Mouse (Mus musculus) heart, embryonic 15.5 days (tissue): ENCODE results near the gene Bsn. TPM values are rescaled to one million over a fixed set of nuclear protein-coding genes. Genes with fewer than 3 reads are reported as not detected.
"Not testable (repeated sequence)": the region's sequence is repeated elsewhere in the genome, so short reads cannot be mapped to it uniquely, and the experiment has no call there.

Experiments
- ATAC-seq: fragments of 200-750 bp; cut with Nextera tagmentation; replicated peaks from 2 replicates; pipeline ENCODE4 v1.8.0; 2017; ENCODE audit warnings: low read depth, moderate TSS enrichment; ENCODE audit not compliant: insufficient number of reproducible peaks, insufficient read depth, low FRiP score
- H3K27ac ChIP-seq: fragments of 300-500 bp; sonication (generic); 2 replicates; pipeline ENCODE4 v1.5.1; 2015; ENCODE audit warnings: mild to moderate bottlenecking, inconsistent platforms
- H3K27me3 ChIP-seq: fragments of 300-500 bp; sonication (generic); 2 replicates; pipeline ENCODE4 v1.6.1; 2015; ENCODE audit warnings: inconsistent platforms
- H3K36me3 ChIP-seq: fragments of 300-500 bp; sonication (generic); 2 replicates; pipeline ENCODE4 v1.6.1; 2015; ENCODE audit warnings: mild to moderate bottlenecking, inconsistent platforms
- H3K4me1 ChIP-seq: fragments of 300-500 bp; sonication (generic); replicated peaks from 2 replicates; pipeline ENCODE4 v1.6.1; 2015; ENCODE audit warnings: inconsistent platforms
- H3K4me2 ChIP-seq: fragments of 300-500 bp; sonication (generic); 2 replicates; pipeline ENCODE4 v1.6.1; 2015; ENCODE audit warnings: inconsistent platforms, mild to moderate bottlenecking, moderate library complexity
- H3K4me3 ChIP-seq: fragments of 300-500 bp; sonication (generic); 2 replicates; pipeline ENCODE4 v1.5.1; 2015; ENCODE audit warnings: mild to moderate bottlenecking, inconsistent platforms
- H3K9ac ChIP-seq: fragments of 300-500 bp; sonication (generic); 2 replicates; pipeline ENCODE4 v1.6.1; 2015; ENCODE audit warnings: mild to moderate bottlenecking, inconsistent platforms
- H3K9me3 ChIP-seq: fragments of 300-500 bp; sonication (generic); replicated peaks from 2 replicates; pipeline ENCODE4 v1.6.1; 2016; ENCODE audit warnings: inconsistent platforms
- WGBS: fragments of 180-500 bp; shearing (Covaris S2); methylation state at CpG from one replicate; pipeline ENCODE4 v1.1.7; 2015; ENCODE audit warnings: mixed read lengths; 5-methylcytosine and 5-hydroxymethylcytosine counted together
- polyA plus RNA-seq: library from polyadenylated mRNA; unstranded; fragments of >200 nt; fragmentation: Nextera tagmentation; extraction: Ambion mirVana; gene quantifications from 2 replicates; pipeline ENCODE4 v1.2.1, GENCODE M21; 2015

Bsn gene
- polyA plus RNA-seq, 1 experiment from 2014 or later = 0.13 TPM

GRCm38 (mm10) chr9:108196920-108197677 is 6.9 kb upstream of the Bsn start:
- no peak for ATAC-seq
- Histone ChIP-seq H3K9ac (no peak overlapping the region), H3K4me2 (peak overlapping the region; percentile 42), H3K4me1 (peaks cover 19% of the 10 kb centered on the region), H3K9me3 (no peaks in the 10 kb centered on the region), H3K27me3 (no peaks in the 10 kb centered on the region), H3K27ac (no peak overlapping the region), H3K36me3 (no peaks in the 10 kb centered on the region), H3K4me3 (peak overlapping the region; percentile 15; the same call in 1 of the 2 replicates)
- WGBS = 21% methylated on average over 24 of the region's 24 CpGs

GRCm38 (mm10) chr9:108196222-108196621 is 6.0 kb upstream of the Bsn start:
- H3K4me2 ChIP-seq = not testable (repeated sequence)
- 61% methylated on average over 6 of the region's 6 CpGs for WGBS

GRCm38 (mm10) chr9:108189488-108189786 is 747 bp downstream of the Bsn start:
- 45% methylated on average over 5 of the region's 5 CpGs for WGBS
- no peak overlapping the region for H3K27ac ChIP-seq
- ATAC-seq = no peak

More at GRCm38 (mm10) chr9:108196222-108196621, 6.0 kb upstream of the Bsn start:
- not testable (repeated sequence) for ATAC-seq, H3K4me3 ChIP-seq, H3K36me3 ChIP-seq, H3K27me3 ChIP-seq, H3K9ac ChIP-seq, H3K27ac ChIP-seq, H3K9me3 ChIP-seq
- H3K4me1 ChIP-seq = peaks cover 17% of the 10 kb centered on the region

GRCm38 (mm10) chr9:108189023-108189422 is 1.2 kb downstream of the Bsn start:
- Histone ChIP-seq H3K36me3 (no peaks in the 10 kb centered on the region), H3K9me3 (no peaks in the 10 kb centered on the region), H3K9ac (no peak overlapping the region), H3K27ac (no peak overlapping the region), H3K4me1 (peaks cover 13% of the 10 kb centered on the region), H3K27me3 (peaks cover 56% of the 10 kb centered on the region), H3K4me3 (no peak overlapping the region), H3K4me2 (no peak overlapping the region)
- ATAC-seq = no peak
- 72% methylated on average over 7 of the region's 7 CpGs for WGBS

More at GRCm38 (mm10) chr9:108189488-108189786, 747 bp downstream of the Bsn start:
- peaks cover 10% of the 10 kb centered on the region for H3K4me1 ChIP-seq
- peaks cover 56% of the 10 kb centered on the region for H3K27me3 ChIP-seq
- no peaks in the 10 kb centered on the region for H3K36me3 ChIP-seq
- H3K4me3 ChIP-seq = peak overlapping the region; percentile 60
- no peaks in the 10 kb centered on the region for H3K9me3 ChIP-seq
- no peak overlapping the region for H3K9ac ChIP-seq
- peak overlapping the region; percentile 97 for H3K4me2 ChIP-seq

- H3K27me3 ChIP-seq = peaks cover 56% of the 10 kb centered on the region
- no peak overlapping the region for H3K4me3 ChIP-seq
- ATAC-seq = no peak
- no peak overlapping the region for H3K27ac ChIP-seq
- no peak overlapping the region for H3K9ac ChIP-seq
- H3K9me3 ChIP-seq = no peaks in the 10 kb centered on the region
- no peaks in the 10 kb centered on the region for H3K36me3 ChIP-seq
- H3K4me2 ChIP-seq = no peak overlapping the region
- 73% methylated on average over 8 of the region's 8 CpGs for WGBS
- H3K4me1 ChIP-seq = peaks cover 18% of the 10 kb centered on the region
Observed at GRCm38 (mm10) chr9:108188511-108188910, 1.7 kb downstream of the Bsn start.

- Histone ChIP-seq H3K4me1 (peaks cover 18% of the 10 kb centered on the region), H3K27me3 (peaks cover 56% of the 10 kb centered on the region), H3K4me2 (no peak overlapping the region), H3K27ac (no peak overlapping the region), H3K4me3 (no peak overlapping the region), H3K9me3 (no peaks in the 10 kb centered on the region), H3K36me3 (no peaks in the 10 kb centered on the region), H3K9ac (no peak overlapping the region)
- WGBS = 25% methylated on average over 6 of the region's 6 CpGs
- ATAC-seq = no peak
Observed at GRCm38 (mm10) chr9:108187616-108188015, 2.6 kb downstream of the Bsn start.

- peaks cover 46% of the 10 kb centered on the region for H3K27me3 ChIP-seq
- H3K9ac ChIP-seq = no peak overlapping the region
- WGBS = 74% methylated on average over 8 of the region's 8 CpGs
- no peaks in the 10 kb centered on the region for H3K9me3 ChIP-seq
- H3K4me1 ChIP-seq = peaks cover 18% of the 10 kb centered on the region
- no peak for ATAC-seq
- no peak overlapping the region for H3K27ac ChIP-seq
- no peak overlapping the region for H3K4me3 ChIP-seq
- H3K36me3 ChIP-seq = no peaks in the 10 kb centered on the region
- H3K4me2 ChIP-seq = no peak overlapping the region
Observed at GRCm38 (mm10) chr9:108185786-108186185, 4.4 kb downstream of the Bsn start.

GRCm38 (mm10) chr9:108183531-108183994 is 6.6 kb downstream of the Bsn start:
- WGBS = 77% methylated on average over 19 of the region's 19 CpGs
- Histone ChIP-seq H3K27me3 (peaks cover 24% of the 10 kb centered on the region), H3K9ac (no peak overlapping the region), H3K4me1 (peaks cover 8% of the 10 kb centered on the region), H3K27ac (no peak overlapping the region), H3K4me2 (no peak overlapping the region), H3K36me3 (no peaks in the 10 kb centered on the region), H3K4me3 (no peak overlapping the region), H3K9me3 (no peaks in the 10 kb centered on the region)
- ATAC-seq = no peak

GRCm38 (mm10) chr9:108182806-108183506 is 7.2 kb downstream of the Bsn start:
- Histone ChIP-seq H3K4me2 (no peak overlapping the region), H3K4me1 (peaks cover 8% of the 10 kb centered on the region)

GRCm38 (mm10) chr9:108178391-108178790 is 11.8 kb downstream of the Bsn start:
- Histone ChIP-seq H3K36me3 (no peaks in the 10 kb centered on the region), H3K27ac (no peak overlapping the region), H3K4me3 (no peak overlapping the region), H3K9me3 (no peaks in the 10 kb centered on the region), H3K27me3 (no peaks in the 10 kb centered on the region), H3K4me1 (no peaks in the 10 kb centered on the region; the same call in 1 of the 2 replicates), H3K4me2 (no peak overlapping the region), H3K9ac (no peak overlapping the region)
- ATAC-seq = no peak
- WGBS = 54% methylated on average over 5 of the region's 5 CpGs

More at GRCm38 (mm10) chr9:108182806-108183506, 7.2 kb downstream of the Bsn start:
- Histone ChIP-seq H3K27ac (no peak overlapping the region), H3K9me3 (no peaks in the 10 kb centered on the region), H3K4me3 (no peak overlapping the region), H3K27me3 (peaks cover 18% of the 10 kb centered on the region; the same call in 1 of the 2 replicates), H3K9ac (no peak overlapping the region), H3K36me3 (no peaks in the 10 kb centered on the region)
- ATAC-seq = no peak
- WGBS = 64% methylated on average over 11 of the region's 11 CpGs

- Histone ChIP-seq H3K27me3 (no peaks in the 10 kb centered on the region), H3K36me3 (no peaks in the 10 kb centered on the region), H3K27ac (no peak overlapping the region), H3K9me3 (no peaks in the 10 kb centered on the region), H3K4me2 (no peak overlapping the region), H3K4me3 (no peak overlapping the region), H3K9ac (no peak overlapping the region), H3K4me1 (no peaks in the 10 kb centered on the region; the same call in 1 of the 2 replicates)
- no peak for ATAC-seq
- WGBS = 63% methylated on average over 19 of the region's 19 CpGs
Observed at GRCm38 (mm10) chr9:108175116-108175838, 14.9 kb downstream of the Bsn start.
